18 mouse cellular contexts compared by ENCODE assay signal in genomic region chr2:94699383-94699782, GRCm38 (mm10).
"Had no signal": no experiment of that assay in that cellular context is flagged by ENCODE, and none has a peak within 500 bp of the region (broad histone marks: within the 10 kb centered on the region; RNA-seq: fewer than 3 reads in every experiment).

No protein-coding gene starts in this region.

- ATAC-seq: midbrain, embryonic 16.5 days had no signal

- H3K36me3 ChIP-seq: midbrain, embryonic 10.5 days; neural tube, embryonic 13.5 days; neural tube, embryonic 15.5 days had no signal

- H3K9me3 ChIP-seq: midbrain, embryonic 10.5 days; neural tube, embryonic 13.5 days; neural tube, embryonic 15.5 days had no signal

- H3K9ac ChIP-seq: liver, embryonic 14.5 days; lung, embryonic 14.5 days; neural tube, embryonic 13.5 days; neural tube, embryonic 15.5 days had no signal

- H3K27ac ChIP-seq: liver, embryonic 14.5 days; midbrain, embryonic 10.5 days; neural tube, embryonic 13.5 days; neural tube, embryonic 15.5 days had no signal

- H3K4me2 ChIP-seq: lung, embryonic 14.5 days; neural tube, embryonic 13.5 days; neural tube, embryonic 15.5 days had no signal

- DNase-seq: lung, adult 18-20 months; lung, embryonic 14.5 days; lung, postnatal 10 days; lung, postnatal 4 days; retina, postnatal 1 day; right cerebral cortex, adult 18-20 months; right cerebral cortex, postnatal 25 days; right cerebral cortex, postnatal 4 days; spleen, adult 18-20 months; thymus, adult 18-20 months; thymus, postnatal 14 days; thymus, postnatal 36 days had no signal

- H3K4me3 ChIP-seq: midbrain, embryonic 10.5 days; myocyte; neural tube, embryonic 13.5 days; neural tube, embryonic 15.5 days had no signal

- H3K4me1 ChIP-seq: midbrain, embryonic 10.5 days; neural tube, embryonic 13.5 days; neural tube, embryonic 15.5 days had no signal

- H3K27me3 ChIP-seq: neural tube, embryonic 13.5 days; neural tube, embryonic 15.5 days had no signal
